Mouse (Mus musculus): ENCODE measurements at regions not wholly inside any gene's neighbourhood (a gene's known extent, or its start where the extent isn't known, plus 50 kb on each side); places are given as distances from the start of the nearest gene placed in this dataset.

DNA sequence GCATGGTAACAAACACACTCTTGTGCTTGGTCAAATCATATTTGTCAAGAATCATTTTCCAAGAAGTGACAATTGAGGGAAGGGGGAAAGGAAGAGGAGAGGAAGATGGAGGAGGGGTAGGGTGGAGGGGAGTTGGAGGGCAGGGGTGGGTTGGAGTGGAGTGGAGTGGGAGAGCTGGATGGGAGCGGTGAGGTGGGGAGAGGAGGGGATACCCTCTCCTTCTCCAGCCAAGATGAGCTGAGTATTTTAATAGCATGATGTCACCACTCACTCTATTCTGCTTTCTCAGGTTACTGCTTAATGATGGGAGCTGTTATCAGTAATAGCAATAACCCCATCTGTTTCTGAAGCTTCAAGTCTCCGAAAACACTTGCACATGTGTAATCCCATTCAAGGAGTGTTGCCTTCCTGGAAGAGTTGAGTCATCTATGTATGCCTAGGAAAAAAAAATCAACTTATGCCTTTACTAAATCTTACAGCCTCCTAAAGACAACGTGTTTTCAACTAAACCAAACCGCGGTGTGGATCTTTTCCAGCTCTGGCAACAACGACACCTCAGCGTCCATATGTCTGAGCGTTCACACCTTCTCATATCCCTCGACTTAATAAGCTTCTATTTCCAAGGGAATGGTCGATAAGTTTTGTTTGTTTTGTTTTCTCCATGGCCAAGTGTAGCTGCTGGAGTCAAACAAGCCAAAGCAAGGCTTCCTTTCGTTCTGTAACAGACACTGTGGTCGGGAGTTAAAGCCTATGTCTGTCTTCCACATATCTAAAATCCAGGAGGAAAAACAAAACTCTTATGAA, 187.0 kb upstream of the Mgmt start:
- DNase-seq = no peak

DNA sequence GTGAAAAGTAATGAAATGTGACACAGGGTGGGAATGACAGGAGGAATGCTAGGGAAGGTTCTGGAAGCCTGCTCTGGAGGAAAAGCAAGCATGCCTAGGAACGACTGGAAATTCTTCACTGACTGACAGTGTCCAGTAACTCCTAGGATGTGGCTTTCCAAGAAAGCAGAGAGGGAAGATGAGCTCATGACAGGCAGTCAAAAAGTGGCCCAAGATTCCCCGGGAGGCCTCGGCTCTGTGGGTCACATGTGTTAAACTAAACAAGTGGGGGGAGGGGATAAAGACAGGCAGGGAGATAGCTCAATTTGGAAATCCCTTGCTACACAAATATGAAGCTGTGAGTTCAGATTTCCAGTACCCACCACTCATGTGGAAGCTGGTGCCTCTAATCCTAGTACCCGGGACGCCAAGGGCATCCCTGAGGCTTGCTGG, 186.4 kb upstream of the Mgmt start:
- no peak for DNase-seq

DNA sequence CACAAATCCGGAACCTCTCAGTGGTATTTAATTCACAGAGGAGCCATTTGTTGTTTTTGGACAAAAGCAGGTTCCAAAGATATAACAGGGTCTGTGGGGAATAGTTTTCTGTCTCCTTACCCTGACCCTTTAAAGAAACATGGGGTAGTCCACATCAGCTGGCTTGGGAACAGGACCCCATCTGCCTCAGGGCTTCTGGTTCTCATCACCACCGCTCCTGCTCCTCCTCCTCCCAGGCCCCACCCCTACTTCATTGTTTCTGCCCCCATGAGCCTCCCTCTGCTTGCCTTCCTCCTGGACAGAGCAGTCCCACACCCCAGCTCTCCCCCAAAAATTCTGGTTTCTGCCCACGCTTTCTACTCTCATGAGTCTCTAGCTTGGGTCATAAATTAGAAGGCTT, 183.8 kb upstream of the Mgmt start:
- no peak for DNase-seq

DNA sequence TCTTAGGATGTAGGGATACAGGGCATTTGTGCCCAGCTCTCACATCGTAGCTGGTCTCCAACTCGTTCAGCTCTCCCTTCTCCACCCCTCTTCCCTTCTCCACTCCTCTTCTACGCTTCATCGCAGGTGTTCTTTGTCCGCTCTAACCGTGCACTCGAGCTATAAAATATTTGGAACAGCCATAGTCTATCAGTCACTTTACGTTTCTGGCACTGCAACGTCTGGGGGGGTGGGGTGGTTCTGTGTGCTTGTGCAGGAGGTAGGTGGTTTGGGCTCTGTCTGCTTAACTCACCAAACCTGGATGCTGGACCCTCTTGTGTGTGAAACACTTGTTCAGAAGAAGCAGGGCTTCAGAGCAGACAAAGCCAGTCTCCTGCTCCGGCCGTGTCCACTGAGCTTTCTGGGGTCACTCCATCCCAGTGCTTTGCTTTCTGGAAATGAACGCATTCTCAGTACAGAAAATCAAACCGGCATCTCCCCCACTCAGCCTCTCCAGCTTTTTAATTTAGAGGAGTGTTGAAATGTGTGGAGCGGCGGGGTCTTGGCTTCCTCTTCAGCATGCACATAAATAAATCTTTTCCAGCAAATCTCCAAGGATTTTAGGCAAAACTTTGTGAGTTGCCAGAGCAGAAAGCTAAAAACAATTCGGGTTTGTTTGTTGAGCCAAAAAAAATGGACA, 181.3 kb upstream of the Mgmt start:
- no peak for DNase-seq

DNA sequence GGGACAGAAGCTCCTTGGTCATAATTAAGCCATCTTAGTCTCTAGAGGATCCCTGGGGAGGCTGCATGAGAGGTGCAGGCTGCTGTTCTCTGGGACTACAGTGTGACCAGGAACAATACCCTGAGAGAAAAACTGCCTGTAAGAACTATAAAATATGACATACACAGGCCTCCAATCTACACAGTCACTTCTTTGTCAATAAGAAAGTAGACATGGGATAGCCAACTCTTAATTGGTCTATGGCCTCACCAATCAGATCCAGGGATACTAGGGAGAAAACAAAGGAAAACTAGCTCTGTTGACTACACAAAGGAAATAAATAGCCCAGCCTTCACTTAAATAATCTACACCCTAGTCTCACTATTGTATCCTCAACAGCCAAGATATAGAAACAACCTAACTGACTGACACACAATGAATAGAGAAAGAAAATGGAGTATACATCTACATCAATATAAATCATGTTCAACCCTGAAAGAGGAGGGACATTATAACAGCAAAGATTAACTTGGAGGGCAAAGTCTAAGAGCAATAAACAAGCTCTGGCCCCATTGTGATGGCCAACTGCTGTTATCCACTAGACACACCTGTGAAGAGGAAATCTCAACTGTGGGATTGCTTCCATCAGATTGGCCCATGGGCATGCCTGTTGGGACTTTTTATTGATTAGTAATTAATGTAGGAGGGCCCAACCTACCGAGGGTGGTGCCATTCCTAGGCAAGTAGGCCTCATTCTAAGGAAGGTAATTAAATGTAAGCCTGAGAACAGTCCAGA, 166.6 kb upstream of the Mgmt start:
- no peak for DNase-seq

DNA sequence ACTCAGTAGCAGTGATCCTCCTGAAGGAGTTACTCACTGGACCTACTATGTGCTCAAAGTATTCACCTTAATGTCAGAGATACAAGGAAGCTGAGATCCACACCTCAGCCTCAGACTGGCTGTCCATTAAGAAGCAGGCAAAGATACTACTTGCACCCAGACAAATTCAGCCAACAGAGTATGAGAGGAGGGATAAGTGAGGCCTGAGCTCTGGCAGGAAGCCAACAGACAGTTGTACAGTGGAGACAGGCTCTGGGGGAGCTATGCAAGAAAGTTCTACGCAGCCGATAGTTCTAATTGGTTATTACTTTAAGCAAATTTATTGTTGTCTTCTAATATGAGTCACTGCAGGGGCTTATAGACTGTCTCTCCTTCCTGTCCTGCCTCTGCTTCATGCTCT, 152.2 kb upstream of the Mgmt start:
- DNase-seq = no peak

DNA sequence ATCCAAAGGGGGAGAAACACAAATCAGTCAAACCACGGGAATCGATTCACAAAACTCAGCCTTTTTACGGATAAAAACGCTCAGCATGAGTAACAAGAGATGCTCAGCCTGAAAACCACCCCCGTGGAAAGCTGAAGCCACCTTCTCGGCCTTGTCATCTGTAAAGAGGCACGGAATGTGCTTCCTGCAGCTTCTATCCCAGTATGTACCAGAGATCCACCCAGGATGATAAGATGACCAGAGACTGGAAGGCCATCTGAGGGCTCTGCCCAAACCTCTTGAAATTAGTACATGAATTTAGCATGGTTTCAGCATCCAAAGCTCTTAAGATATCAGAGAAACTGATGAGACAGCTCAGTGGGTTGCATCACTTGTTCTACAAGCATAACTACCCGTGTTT, 149.0 kb upstream of the Mgmt start:
- DNase-seq = no peak

DNA sequence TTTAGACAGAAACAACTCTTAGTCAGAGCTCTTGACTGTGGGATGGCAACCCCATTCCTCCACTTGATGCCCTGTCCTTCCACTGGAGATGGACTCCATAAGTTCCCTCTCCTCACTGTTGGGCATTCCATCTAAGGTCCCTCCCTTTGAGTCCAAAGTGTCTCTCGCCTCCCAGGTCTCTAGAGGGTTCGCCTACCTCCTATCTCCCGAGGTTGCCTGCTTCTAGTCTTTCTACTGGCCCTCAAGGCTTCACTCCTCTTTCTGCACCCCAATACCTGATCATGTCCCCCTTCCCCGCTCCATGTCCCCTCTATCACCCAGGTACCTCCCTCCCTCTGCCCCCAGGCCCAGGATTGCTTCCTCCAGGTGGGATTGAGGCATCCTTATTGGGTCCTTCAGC, 142.9 kb upstream of the Mgmt start:
- DNase-seq = no peak

DNA sequence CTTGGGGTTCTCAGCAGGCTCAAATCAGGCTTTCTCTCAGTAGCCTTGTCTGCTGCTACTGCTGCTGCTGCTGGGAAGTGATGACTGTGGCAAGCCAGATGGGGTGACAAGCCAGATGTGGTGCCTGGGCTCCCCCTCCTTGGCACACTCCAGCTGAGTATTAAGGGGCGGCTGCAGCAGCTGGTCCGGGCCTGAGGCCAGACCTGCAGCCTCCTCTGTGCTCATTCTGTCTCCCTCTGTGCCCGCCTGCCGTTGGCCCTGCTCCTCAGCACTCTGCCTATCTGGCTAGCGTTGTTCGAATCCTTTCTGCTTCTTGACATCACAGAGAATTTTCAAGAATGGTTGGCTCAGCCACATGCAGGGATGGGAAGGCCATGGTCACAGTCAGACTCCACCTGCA, 139.6 kb upstream of the Mgmt start:
- DNase-seq = no peak

DNA sequence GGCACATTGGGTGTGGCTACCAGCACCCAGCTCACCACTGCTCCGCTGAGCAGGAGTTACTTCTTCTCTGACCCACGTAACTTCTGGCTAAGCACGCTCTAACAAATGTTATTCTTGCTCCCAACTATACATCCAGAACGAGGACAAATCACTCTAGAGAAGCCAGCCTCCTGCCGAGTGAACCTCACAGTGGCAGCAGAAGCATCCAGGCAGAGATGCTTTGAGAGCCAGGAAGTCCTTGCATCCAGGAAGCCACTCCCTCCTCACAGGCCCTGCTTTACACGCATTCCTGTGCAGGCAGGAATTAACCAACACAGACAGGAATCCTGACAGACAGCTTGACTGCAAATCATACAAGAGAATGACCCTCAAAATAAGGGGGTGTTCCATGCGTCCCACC, 129.4 kb upstream of the Mgmt start:
- no peak for DNase-seq

DNA sequence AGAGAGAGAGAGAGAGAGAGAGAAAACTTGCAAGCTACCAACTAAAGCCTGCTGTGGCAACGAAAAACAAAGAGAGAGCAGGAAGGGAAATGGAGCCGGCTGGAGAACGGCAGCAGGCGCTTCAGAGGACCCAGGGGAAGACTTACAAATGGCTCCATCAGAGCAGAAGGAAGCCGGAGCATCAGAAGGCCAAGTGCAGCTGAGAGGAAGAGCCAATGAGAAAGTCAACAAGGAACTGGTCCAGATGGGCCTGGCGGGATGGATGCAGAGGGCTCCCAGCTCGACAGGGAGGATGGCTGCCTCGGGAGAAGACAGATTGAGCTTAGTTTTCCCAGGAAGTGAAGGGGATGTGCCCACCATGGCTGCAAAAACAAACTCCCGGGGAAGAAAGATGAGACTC, 127.2 kb upstream of the Mgmt start:
- DNase-seq = no peak

DNA sequence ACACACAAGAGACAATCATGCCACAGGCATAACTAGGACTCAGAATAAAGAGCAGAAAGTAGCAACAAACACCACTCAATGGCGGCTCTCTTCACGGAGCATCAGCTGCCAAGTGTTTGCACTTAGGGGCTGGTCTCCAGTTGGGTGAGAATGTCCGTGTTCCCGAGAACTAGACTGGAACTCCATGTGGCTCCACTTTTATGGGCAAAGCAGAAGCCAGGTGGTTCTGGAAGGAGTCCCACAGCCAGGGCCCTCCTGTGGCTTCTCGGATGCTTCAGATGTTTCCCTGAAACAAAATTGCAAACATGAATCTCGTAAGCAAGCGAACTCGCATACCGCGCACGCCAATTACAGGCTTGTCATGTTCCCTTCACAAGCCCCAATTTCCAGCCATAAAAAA, 113.7 kb upstream of the Mgmt start:
- no peak for DNase-seq

DNA sequence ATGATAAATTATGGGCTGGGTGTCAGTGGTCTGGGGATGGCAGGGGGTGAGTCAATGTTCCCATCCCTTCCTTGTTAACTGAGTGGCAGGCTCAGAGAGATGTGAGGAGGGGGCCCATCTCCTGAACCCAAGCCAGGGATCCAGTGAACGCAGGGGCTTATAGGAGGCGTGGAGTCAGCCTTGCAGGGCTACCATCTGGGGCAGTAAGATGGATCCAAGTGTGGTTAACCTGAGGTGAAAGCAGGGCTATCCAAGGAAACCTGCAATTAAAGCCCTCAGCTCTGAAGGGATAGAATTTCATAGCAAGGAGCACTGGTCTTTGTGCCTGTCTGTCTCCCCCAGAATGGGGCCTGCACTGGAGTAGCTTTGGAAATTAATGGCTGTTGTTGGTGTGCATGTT, 103.3 kb upstream of the Mgmt start:
- no peak for DNase-seq

DNA sequence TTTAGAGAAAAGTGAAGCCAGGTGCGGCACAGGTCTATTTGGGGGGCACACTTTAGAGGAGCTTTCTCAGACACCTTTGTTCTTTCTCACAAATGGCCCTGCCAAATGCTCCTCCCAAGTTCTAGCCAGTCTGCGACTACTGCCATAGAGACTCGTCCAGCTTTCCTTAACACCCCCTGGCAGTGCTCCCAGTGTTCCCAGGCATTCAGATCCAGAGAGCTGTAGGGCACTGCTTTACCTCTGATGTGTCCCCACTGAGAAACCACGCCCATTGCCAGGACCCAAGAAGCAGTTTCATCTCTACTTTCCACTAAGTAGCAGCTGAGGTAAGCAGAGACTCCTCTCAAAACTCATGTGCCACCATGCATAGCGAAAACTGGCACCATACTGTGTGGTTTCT, 102.3 kb upstream of the Mgmt start:
- no peak for DNase-seq

DNA sequence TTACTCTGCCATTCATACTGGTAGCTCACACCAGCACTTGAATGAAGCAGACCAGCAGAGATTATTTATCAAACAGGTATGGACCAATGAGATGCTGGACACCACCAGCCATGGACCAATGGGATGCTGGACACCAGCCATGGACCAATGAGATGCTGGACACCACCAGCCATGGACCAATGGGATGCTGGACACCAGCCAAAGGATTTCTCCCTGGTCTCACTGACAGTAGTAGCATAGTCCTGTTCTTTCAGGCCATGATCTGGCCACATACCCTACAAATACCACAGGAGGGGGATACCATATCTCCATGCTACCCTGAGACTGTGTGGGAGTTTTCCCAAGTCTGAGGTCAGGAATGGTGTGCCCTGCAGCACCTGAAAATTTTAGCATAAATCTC, 98.0 kb upstream of the Mgmt start:
- no peak for DNase-seq

DNA sequence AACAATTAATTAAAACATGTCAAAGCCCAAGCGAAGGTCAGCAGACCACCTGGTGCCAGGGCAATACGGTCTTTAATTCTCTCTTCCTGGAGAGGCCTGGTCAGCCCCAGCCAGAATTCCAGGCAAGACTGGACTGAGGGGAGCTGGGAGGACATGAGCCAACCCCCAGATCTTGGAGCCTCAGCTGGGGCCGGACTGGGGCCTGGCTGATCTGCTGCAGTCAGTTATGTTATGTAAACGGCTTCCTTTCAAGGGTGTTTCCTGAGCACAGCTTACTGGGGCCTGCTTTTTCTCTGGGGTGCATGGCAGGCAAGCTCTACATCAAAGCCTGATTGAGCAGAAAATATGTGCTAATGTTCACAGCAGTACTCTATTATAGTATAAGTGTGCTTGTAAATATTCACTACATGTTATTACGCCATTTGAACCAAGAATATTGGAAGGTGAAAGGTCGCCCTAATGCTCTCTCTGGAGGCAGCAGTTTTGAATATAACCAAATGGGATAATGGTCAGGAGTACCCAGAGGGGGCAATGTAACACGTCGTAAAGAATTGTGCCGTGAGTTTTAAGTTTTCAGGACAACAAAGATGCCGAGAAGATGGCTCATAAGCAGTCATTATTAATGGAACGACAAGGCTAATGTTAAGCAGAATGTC, 96.5 kb upstream of the Mgmt start:
- DNase-seq = no peak

DNA sequence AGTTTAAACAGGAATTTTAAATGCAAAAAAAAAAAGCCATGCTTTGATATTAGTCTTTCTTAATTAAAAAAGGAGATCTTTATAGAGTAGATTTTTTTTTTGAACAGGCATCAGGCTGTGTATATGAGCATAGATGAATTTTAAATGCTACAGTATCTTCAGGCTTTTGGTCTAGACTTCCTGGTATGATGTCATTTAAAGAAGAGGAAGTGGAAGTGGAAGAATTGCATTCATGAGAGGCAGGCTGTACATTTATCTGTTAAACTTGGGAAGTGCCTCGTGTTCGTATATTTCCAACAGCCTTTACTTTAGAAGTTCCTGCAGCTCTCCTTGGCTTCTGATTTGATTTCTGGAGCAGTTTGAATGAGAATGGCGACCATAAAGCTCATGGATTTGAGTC, 95.8 kb upstream of the Mgmt start:
- DNase-seq = no peak

DNA sequence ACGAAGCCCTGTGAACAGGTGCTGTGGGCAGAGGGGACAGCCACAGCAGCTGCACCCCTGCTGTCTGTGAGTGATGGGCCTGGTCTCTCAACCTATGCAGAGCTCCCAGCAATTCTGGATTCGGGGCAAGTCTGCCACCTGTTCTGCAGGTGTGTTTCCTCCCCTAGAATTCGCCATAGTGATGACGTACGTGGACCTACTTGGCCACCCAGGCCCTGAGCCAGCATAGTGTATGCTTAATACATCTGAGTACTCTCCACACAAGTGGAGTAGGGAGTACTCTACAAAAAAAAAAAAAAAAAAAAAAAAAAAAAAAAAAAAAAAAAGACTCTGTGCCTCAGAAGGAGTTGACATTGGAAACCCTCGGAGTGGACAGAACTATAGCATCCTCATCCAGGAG, 87.3 kb upstream of the Mgmt start:
- no peak for DNase-seq

DNA sequence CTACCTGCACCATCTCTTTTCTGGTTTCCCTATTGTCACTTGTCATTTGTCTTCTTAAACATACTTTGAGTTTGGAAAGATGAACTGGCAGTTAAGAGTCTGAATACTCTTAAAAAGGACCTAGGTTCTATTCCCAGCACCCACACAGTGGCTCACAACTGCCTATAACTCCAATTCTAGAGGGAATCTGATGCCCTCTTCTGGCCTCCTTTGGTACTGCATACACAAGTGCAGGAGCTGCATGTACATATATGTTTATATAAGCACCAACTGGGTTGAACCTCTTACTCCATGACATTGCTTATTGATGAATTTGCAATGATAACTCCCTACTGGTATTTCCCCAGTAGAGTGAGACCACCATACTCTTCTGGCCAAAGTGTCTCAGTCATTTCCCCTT, 86.4 kb upstream of the Mgmt start:
- DNase-seq = no peak

DNA sequence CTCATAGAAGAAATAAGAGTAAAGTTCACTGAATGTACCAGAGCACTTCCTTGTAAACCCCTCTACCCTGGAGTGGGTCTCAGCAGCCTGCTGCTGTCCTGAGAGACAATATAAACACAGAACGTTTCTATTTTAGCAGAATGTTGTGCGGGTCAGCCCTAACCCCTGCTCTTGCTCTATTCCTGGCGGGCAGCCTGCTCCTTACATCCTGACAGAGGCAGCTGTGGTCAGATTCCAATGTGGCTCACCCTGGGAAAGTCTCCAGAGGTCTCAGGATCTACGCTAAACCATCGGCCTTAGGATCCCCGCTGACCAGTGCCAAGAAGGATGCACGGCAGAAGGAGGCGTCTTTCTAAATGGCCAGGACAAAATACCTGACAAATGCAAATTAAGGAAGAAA, 84.8 kb upstream of the Mgmt start:
- DNase-seq = no peak

DNA sequence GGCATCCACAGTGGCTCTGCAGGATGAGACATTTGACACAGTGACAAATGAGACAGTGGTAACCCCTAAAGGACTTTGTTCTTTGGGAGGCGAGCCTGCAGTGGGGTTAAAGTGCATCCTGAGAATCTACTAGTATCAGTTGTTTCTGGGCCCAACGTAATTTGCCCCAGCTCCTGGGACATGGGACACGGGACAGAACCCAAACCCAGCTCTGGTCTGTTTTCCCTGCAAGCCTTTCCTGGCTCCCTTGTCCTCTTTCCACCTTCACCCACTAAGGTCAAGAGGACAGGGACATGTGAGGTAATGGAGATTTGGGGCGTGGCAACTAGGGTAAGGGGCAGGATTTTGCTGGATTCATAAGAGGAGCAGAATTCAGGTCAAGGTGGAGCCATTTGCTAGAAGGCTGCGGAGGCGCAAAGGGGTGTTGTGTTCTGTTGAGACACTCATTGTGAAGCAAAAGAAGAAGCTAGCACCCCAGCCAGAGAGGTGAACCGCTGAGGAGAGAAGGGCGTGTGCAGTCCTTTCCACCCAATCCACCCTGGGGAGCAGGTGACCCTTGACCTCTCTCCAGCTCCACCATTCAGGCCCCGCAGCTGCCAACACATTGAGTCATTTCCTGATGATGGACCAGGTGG, 80.6 kb upstream of the Mgmt start:
- DNase-seq = no peak

DNA sequence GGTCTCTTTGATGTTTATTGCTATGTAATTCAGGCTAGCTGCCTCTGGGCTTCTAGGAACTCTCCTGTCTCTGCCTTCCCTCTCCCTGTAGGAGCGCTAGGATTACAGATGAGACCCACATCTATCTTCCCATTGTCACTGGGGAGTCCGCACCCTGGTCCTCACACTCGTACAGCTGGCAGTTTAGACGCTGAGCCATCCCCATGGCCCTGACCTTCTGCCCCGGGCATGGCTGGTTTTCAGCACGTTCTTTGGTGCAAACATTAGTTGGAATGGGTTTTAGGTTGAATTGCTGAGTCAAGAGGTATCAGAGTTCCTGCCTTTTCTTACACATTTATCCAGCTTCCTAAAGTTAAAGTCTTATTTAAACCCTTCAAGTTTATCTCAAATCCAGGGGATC, 79.7 kb upstream of the Mgmt start:
- DNase-seq = no peak

DNA sequence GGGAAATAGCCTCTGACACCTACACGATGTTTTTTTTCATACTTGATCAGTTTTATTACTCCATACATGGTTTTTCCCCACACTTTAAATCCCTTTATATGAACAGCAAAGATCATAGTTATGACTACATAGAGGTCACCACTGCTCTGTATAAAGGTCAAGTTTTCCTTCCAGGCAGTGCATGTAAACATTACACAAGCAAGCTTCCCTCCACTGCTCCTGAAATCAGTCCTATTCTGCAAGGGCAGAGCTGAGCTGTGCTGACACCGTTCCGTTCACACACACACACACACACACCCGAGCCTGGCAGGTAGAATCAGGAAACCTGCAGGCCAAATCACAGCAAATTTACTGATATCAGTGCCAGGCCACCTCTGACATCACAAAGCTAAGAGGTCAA, 74.1 kb upstream of the Mgmt start:
- no peak for DNase-seq

Measured in thymus, postnatal 14 days (tissue).